Mouse (Mus musculus) embryo, embryonic 11 days (tissue): ENCODE measurements at regions not wholly inside any gene's neighbourhood (a gene's known extent, or its start where the extent isn't known, plus 50 kb on each side); places are given as distances from the start of the nearest gene placed in this dataset.

ENCODE experiments used
- DNase-seq: peaks from one replicate; pipeline ENCODE4 v3.0.0-alpha.2; 2015

GRCm38 (mm10) chr4:75884371-75884770 lies 606.3 kb upstream of the Dmac1 start:
- DNase-seq = no peak

DNA sequence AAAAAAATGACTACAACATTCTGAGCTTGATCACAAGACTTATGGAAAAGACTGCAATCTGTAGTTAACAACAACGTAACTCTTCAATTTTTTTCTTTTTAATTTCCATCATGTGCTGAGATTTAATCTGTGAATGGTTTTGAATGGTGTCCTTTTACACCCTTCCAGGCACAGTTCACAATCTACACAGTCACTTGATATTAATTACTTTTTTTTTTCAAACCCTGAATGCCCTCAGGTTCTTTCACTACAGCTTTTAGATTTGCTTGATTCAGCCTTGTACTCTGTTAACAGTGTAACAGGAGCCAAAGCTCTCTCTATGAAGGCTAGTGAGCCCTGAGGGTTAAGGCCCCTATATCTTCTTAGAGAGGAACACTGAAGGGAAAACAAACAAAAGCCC lies 591.7 kb upstream of the Dmac1 start:
- DNase-seq = no peak

- DNase-seq = no peak
Observed at GRCm38 (mm10) chr4:75861076-75861475, 583.0 kb upstream of the Dmac1 start.

GRCm38 (mm10) chr4:75857769-75858408 lies 579.8 kb upstream of the Dmac1 start:
- DNase-seq = peak; percentile 50

DNA sequence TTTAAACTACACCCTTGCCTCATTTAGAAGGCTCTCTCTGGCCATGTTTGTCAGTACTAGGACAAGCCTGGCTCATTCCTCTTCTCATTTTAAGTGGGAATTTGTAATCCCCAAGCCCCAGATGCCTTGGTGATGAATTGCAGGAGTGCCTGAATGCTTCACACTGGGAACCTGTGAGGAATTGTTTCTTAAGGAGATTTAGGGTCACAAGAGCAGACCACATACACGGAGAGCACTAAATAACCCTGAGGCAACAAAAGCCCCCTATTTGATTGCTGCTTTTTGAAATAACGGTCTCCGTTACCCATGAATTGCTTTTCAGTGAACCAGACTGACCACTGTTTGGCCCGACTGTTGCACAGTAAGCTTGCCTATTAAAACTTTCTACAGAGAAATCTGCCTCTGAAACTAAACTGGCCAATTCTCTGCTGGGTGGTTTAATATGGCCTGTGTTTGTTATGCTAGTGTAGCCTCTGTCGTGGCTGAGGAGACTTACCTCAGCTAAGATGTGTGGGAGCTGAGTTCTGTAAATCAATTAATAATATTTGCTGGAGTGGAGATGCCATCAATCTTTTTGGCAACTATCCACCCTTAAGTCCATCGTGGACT lies 577.7 kb upstream of the Dmac1 start:
- peak; percentile 71 for DNase-seq

- DNase-seq = no peak
Observed at GRCm38 (mm10) chr4:75850343-75850742, 572.2 kb upstream of the Dmac1 start.

DNA sequence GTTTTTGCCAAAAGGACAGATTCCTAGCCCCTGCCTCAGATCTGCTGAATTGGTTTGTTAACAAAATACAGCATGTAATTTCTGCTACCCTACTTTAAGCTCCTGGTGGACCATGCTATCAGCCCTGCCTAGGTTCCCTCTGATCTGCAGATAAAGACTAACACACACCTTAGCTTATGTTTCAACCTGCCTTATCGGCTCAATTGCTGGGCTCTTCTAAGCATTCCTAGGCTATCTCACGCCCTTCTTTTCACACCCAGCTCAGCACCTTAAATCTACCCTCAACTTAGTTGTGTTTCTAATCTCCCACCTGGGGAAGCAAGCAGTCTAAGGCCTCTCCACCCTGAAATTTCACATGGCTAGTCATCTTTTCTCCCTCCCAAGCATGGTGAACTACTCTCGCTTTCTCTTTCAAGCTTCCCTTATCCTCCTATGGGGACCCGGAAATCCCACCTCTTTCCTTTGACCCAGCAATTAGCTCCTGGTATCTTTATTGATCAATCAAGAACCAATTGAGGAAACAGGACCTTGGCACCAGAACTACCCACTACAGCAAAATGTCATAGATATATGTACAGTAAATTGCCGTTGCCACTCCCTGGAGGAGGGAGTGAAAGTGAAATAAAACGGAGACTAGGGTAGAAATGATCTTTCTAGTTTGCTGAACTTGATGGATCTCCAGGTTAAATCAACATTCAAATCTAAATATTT lies 569.7 kb upstream of the Dmac1 start:
- DNase-seq = no peak

- no peak for DNase-seq
Observed at GRCm38 (mm10) chr4:75845021-75845420, 566.9 kb upstream of the Dmac1 start.

- DNase-seq = no peak
Observed at GRCm38 (mm10) chr4:75838619-75839018, 560.5 kb upstream of the Dmac1 start.

DNA sequence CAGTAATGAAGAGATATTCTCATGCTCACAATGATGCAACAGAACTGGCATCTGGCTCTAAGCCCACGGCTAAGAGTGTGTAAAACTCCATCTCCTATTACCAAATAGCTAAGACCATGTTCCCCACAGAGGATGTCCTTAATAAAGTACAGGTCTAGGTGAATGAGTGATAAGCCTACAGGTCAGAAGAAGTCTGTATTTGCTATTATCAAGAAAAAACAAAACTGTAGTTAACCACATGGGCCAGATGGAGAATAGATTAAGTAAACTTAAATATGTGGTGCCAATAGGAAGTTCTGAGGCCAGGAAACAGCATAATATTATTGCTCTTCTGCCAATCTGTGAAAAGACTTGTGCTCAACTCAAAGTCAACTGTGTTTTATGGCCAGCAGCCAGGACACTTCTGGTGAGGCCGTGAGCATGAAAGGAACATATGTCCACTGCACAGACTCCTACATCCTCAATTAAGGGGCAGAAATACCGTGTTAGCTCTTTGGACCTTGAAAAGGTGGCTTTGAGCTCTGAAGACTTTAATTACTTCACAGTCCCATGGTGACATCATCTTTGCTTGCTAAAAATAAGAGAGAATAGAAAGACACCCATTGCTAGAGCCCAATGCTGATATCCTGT lies 549.1 kb upstream of the Dmac1 start:
- no peak for DNase-seq

DNA sequence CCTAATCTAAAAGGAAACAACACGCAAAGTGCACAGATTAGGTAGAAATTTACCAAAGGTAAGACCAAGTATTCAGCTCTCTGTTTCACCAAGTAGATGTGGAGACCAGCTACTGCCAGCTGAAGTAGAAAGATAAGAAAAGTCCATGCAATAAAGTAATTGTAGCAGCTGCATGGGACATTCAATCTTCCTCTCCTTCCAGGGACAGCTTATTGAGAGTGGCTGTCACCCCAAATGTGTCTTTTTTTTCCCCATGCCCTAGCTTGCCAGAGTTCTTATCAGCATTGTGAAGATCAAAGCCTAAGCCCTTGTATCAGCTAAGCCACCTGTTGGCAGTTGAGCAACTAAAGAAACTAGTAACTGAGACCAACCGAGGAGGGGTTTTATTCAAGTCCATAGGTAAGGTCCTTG lies 541.1 kb upstream of the Dmac1 start:
- no peak for DNase-seq

GRCm38 (mm10) chr4:75816026-75816425 lies 537.9 kb upstream of the Dmac1 start:
- DNase-seq = no peak

GRCm38 (mm10) chr4:75812266-75812665 lies 534.2 kb upstream of the Dmac1 start:
- no peak for DNase-seq

GRCm38 (mm10) chr4:75801870-75802269 lies 523.8 kb upstream of the Dmac1 start:
- no peak for DNase-seq

DNA sequence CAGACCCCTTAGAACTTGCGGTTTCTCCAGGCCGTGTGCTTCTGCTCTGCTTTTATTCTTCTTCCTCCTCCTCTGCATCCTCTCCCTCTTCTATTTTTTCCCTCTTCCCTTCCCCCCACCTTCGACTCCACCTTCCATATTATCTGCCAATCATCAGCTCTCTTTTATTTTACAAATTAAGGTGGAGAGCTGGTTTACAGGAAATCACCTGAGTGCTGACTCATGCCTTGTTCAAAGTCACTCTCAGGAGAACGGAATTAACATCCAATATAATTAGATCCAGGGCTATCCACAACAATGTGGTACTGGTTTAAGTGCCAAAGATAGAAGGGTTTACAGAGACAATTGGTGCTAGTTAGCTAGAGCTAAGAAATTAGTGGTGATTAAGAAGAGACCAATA lies 523.1 kb upstream of the Dmac1 start:
- DNase-seq = no peak

- DNase-seq = no peak
Observed at GRCm38 (mm10) chr4:75791789-75792188, 513.7 kb upstream of the Dmac1 start.

DNA sequence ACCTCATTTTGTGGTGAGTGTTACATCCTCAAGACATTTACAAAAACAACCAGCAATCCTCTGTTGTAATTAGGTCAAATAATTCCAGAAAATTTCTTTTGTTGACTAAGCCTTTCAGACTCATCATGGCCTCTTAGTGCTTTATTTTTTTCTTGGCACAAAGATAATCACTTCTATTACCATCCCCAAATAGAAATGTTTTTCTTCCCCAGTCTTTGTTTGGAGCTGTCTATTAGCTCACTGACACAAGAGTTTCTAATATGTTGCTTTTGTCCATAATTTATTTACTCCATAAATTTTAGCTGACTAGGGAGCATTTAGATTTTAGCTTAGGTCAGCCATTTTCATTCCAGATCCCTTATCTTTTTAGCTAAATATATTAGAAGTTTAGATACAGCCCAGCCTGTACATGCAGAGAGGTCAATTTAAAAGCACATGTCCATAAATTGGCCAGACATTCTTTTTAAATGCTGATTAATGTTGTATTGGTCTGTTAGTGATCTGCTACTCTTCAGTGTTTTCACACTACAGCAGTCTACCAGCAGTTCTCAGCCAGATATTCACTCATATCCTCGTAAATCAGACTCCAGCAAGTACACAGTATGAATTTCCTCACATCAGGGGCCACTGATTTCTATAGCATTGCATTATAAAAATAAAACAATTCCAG lies 513.0 kb upstream of the Dmac1 start:
- DNase-seq = no peak

DNA sequence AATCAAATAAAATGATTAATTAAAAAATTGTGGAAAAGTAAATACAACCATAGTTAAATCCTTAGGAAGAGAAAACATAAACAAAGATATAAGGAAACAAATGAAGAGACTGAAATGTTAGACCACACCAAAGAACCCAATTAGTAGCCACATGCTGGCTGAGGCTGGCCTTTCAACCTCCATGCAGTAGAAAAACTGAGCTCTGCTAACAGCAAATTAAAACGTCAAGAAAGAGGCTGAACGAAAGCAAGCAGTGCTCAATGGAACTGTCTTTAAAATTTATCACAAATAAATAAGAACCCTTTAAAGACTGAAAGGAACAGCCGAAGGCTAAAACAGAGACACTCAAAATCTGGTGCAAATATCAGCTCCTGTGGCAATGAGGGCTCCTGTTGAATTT lies 509.3 kb upstream of the Dmac1 start:
- peak; percentile 5 for DNase-seq

DNA sequence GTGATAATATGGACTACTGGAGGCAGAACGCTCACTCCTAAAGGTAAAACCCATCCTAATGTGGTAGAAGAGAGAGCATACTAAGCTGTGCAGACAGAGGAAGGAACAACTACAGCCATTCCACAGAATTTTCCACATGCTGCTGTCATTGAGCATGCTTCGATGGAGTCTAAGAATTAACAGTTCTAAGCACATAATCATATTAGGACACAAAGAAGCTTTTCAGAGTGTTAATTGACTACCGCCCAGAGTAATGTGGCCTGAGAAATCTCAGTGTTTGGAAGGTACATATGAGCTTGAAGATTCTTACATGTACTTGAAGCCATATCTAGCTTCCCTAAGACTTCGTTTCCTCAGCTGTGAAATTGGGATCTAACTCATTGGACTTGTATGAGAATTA lies 508.3 kb upstream of the Dmac1 start:
- no peak for DNase-seq

DNA sequence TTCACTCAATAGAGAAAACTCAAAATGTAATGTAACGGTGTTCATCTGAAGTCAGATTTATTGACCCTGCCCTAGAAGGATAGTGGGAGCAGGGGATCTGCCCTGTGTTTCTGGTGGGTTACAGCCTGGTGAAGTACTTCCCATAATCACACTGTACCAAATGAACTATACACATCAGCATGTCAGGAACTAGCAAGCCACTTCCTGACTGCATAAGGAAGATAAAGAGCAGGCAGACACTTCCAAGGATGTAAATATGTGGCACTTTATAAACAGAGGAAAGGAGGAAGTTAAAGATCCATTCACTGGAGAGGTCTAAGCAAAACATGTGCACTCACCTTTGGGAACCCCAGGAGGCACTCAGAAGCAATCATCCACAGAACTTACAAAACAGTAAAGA lies 501.4 kb upstream of the Dmac1 start:
- DNase-seq = no peak

DNA sequence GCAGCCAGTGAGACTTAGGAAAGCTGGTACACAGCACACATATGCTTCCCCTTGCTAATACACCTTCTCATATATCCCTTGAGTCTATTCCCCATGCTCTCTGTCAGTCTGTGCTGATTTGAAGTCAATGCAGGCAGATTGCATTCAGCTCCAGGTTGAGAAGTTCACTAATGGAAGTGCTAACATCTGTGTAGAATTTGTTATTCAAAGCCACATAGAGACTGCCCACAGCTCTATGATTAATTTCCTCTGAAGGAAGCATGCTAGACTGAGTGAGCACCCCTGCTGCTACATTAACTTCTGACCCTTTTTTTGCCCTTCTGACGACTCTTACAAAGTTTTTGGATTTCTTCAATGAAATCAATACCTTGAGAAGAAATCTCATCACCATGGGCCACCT lies 486.0 kb upstream of the Dmac1 start:
- peak; percentile 56 for DNase-seq

GRCm38 (mm10) chr4:75744605-75745004 lies 466.5 kb upstream of the Dmac1 start:
- peak; percentile 12 for DNase-seq

DNA sequence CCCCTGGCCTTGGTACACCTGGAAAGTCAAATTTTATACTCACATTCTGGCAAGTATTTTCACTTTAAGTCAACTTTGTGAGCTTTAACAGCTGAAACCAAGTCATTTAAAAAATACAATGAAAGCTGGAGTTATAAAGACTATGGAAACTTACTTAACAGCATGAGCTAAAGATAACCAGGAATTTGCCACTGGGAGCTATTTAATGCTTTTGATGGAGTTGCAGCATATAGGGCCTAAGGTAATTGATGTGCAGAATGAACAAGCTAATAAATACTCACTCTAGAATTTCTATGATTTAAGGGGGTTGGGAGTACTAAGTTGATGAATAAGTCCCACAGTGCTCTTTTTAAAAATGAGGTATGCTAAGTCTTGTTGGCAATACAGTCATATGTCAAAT lies 463.5 kb upstream of the Dmac1 start:
- DNase-seq = no peak
